Mouse (Mus musculus) neural tube, embryonic 11.5 days (tissue): Measurements from ENCODE around the gene Zfhx3. TPM values are rescaled to one million over a fixed set of nuclear protein-coding genes. Genes with fewer than 3 reads are reported as not detected.
A peak's percentile ranks its signal among the peaks of the same experiment; 100 is the strongest.

Source experiments
- ATAC-seq: fragments of 200-750 bp; cut with Nextera tagmentation; 2 replicates; pipeline ENCODE4 v1.8.0; 2017; ENCODE audit warnings: moderate number of reproducible peaks, mild to moderate bottlenecking, moderate TSS enrichment, moderate library complexity; ENCODE audit not compliant: insufficient read depth, low FRiP score, low TSS enrichment
- DNase-seq: peaks from one replicate; pipeline ENCODE4 v3.0.0-alpha.2; 2015; ENCODE audit warnings: low spot score
- H3K27ac ChIP-seq: fragments of 300-500 bp; sonication (generic); 2 replicates; pipeline ENCODE4 v1.5.1; 2014; ENCODE audit warnings: low read depth, mild to moderate bottlenecking, low read length
- H3K27me3 ChIP-seq: fragments of 300-500 bp; sonication (generic); 2 replicates; pipeline ENCODE4 v1.6.1; 2014; ENCODE audit warnings: mild to moderate bottlenecking, low read length, mixed read lengths; ENCODE audit not compliant: control insufficient read depth, insufficient read depth
- H3K36me3 ChIP-seq: fragments of 300-500 bp; sonication (generic); 2 replicates; pipeline ENCODE4 v1.6.1; 2014; ENCODE audit warnings: mild to moderate bottlenecking, low read length, moderate library complexity, mixed read lengths; ENCODE audit not compliant: control insufficient read depth, insufficient read depth
- H3K4me1 ChIP-seq: fragments of 300-500 bp; sonication (generic); 2 replicates; pipeline ENCODE4 v1.6.1; 2014; ENCODE audit warnings: low read length, mixed read lengths; ENCODE audit not compliant: control insufficient read depth, insufficient read depth
- H3K4me2 ChIP-seq: fragments of 300-500 bp; sonication (generic); 2 replicates; pipeline ENCODE4 v1.6.1; 2014; ENCODE audit warnings: low read depth, mild to moderate bottlenecking, moderate library complexity
- H3K4me3 ChIP-seq: fragments of 300-500 bp; sonication (generic); 2 replicates; pipeline ENCODE4 v1.5.1; 2014; ENCODE audit warnings: low read depth, low read length
- H3K9ac ChIP-seq: fragments of 300-500 bp; sonication (generic); 2 replicates; pipeline ENCODE4 v1.6.1; 2014; ENCODE audit warnings: mild to moderate bottlenecking, low read length
- H3K9me3 ChIP-seq: fragments of 300-500 bp; sonication (generic); 2 replicates; pipeline ENCODE4 v1.6.1; 2016; ENCODE audit warnings: low read length; ENCODE audit not compliant: control insufficient read depth
- WGBS: fragments of 180-500 bp; shearing (Covaris S2); extraction: QIAGEN DNeasy Blood & Tissue Kit; methylation state at CpG from one replicate; pipeline ENCODE4 v1.1.7; 2014; 5-methylcytosine and 5-hydroxymethylcytosine counted together
- polyA plus RNA-seq: library from polyadenylated mRNA; unstranded; fragments of >200 nt; fragmentation: Nextera tagmentation; extraction: Ambion mirVana; gene quantifications from 2 replicates; pipeline ENCODE4 v1.2.1, GENCODE M21; 2014

Zfhx3 gene
- polyA plus RNA-seq, 1 experiment from 2014 or later: 36.2 TPM

DNA sequence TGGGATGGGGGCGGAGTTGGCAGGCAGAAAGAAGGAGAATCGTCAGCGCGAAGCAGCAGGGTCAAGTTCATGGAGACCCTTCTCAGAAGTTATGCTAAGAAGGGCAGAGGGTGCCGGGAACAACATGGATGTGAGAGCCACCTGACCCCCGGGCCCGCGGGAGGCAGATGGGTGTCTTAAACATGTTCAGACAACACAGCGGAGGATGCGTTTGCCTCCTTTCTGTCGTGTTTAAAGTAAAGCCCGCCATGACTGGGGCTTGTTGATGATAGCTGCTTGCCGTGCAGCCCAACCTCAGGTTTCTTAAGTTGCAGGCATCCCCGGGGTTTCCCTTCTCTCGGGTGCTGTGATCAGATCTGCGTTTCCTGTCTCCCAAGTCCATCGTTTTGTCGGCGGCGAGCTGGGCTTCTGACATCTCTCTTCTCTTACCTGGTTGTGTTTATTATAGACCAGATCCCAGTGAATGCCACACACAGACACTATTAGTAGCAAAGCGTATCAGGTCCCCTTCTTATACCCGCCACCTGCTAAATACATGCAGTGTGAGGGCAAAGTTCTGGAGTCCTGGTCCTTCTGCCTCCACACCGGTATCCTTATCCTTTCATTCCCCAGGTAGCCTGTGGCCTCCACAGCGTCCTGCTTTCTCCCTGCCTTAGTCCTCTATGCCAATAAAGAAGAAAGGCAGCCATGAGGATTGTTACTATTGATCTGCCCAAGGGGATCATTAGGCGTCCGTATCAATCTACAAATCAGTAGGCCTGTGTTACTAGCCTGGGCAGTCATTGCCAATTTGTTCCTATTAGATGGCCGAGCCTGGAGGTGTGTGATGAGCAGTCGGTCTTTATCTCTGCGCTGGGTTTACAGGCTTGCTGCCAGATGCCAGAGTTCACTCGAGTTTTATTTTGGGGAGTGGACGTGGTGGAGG is 2.5 kb downstream of the Zfhx3 start:
- 11% methylated on average over 31 of the region's 31 CpGs for WGBS
- DNase-seq (peak; percentile 40), ATAC-seq (no peak)
- Histone ChIP-seq H3K27ac (peak overlapping the region; percentile 69), H3K4me2 (peak overlapping the region; percentile 40), H3K4me1 (peaks cover 27% of the 10 kb centered on the region), H3K9ac (peak overlapping the region; percentile 36), H3K4me3 (peak overlapping the region; percentile 18; the same call in 1 of the 2 replicates), H3K27me3 (0 out of 2 replicates have a peak, but pooled peaks cover 4% of the 10 kb centered on the region), H3K36me3 (no peaks in the 10 kb centered on the region), H3K9me3 (no peaks in the 10 kb centered on the region)

DNA sequence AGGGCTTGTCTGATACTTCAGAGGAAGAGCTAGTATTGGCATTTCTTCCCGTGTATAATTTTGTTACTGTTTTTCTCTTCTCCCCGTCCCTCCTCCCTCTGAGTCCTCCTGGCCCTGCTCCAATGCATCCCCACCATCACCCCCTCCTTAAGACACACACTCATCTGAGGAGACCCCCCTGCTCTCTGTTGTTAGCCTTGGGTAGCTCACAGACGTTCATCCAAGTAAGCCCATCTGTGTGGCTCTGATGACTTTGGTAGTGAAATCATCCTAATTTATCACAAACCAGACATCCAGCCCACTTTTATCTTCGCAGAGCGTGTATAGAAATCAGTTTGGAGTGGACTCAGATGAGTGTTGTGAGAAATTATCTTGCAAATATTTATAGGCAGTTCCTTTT is 4.4 kb downstream of the Zfhx3 start:
- Histone ChIP-seq H3K9me3 (no peaks in the 10 kb centered on the region), H3K27me3 (0 out of 2 replicates have a peak, but pooled peaks cover 4% of the 10 kb centered on the region), H3K27ac (no peak overlapping the region), H3K36me3 (no peaks in the 10 kb centered on the region), H3K4me1 (peaks cover 25% of the 10 kb centered on the region), H3K4me2 (no peak overlapping the region), H3K4me3 (no peak overlapping the region), H3K9ac (no peak overlapping the region)
- no peak for DNase-seq
- no peak for ATAC-seq
- WGBS: 66% methylated on average over 5 of the region's 5 CpGs

DNA sequence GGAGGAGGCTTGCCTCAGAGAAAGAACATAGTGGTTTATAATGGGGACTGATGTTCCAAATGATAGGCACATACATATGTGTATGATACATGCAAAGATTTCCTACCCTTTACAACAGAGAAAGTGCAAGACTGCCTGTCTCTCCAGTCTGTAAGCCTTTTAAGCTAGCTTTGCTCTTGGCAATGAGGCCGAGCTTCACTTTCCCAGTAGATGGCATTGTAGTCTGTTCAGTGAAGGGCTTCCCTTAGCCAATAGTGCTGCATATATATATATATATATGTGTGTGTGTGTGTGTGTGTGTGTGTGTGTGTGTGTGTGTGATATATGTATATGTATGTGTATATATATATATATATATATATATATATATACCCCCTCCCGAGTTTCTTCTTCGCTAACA is 13.4 kb downstream of the Zfhx3 start:
- ATAC-seq (no peak), DNase-seq (no peak)
- Histone ChIP-seq H3K27ac (no peak overlapping the region), H3K9me3 (no peaks in the 10 kb centered on the region), H3K4me2 (no peak overlapping the region), H3K27me3 (no peaks in the 10 kb centered on the region), H3K36me3 (no peaks in the 10 kb centered on the region), H3K4me3 (no peak overlapping the region), H3K4me1 (peaks cover 3% of the 10 kb centered on the region; the same call in 1 of the 2 replicates), H3K9ac (no peak overlapping the region)
- 71% methylated on average over 3 of the region's 3 CpGs for WGBS

DNA sequence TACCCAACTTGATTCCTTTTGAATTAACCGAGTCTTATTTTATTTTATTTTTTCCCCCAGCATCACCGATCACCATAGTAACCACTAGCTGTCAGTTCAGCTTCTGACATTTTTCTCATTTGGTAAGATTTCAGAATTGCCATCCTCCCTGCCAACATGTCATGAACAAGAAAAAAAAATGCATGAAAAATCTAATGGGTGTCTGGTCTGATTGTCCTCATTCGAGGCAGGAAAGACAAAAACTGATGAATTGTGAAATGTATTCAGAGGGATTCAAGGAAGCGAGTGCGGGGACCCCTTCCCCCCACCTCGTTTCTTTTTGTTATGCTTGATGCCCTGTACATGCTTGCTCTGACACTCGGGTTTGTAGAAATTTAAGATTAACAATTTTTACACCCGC is 15.1 kb downstream of the Zfhx3 start:
- Histone ChIP-seq H3K27me3 (no peaks in the 10 kb centered on the region), H3K9ac (no peak overlapping the region), H3K4me3 (no peak overlapping the region), H3K4me2 (no peak overlapping the region), H3K4me1 (peaks cover 3% of the 10 kb centered on the region; the same call in 1 of the 2 replicates), H3K27ac (no peak overlapping the region), H3K36me3 (no peaks in the 10 kb centered on the region), H3K9me3 (no peaks in the 10 kb centered on the region)
- no peak for ATAC-seq
- WGBS: 66% methylated on average over 8 of the region's 8 CpGs
- DNase-seq: no peak

DNA sequence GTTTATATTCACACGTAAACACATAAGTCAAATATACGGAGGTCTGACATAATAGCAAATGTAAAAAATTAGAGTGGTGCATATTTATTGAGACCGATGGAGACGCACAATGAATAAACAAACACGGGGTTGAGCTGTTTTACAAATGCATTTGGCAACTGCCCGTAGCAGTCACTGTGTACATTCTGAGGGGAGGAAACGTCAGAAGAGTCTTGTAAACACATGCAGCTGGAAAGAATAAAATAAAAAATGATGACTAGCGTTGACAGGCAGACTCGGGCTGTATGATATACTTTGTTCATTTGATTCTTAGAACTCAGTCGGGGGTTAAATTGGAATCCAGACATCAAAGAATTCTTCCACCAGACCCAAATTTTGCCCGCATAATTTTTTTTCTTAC is 18.0 kb downstream of the Zfhx3 start:
- WGBS: 61% methylated on average over 11 of the region's 11 CpGs
- no peak for ATAC-seq
- no peaks in the 10 kb centered on the region for H3K27me3 ChIP-seq
- no peak overlapping the region for H3K4me3 ChIP-seq
- peaks cover 3% of the 10 kb centered on the region; the same call in 1 of the 2 replicates for H3K4me1 ChIP-seq
- no peaks in the 10 kb centered on the region for H3K36me3 ChIP-seq
- H3K27ac ChIP-seq: no peak overlapping the region
- H3K4me2 ChIP-seq: no peak overlapping the region
- H3K9me3 ChIP-seq: no peaks in the 10 kb centered on the region
- DNase-seq: no peak
- no peak overlapping the region for H3K9ac ChIP-seq

DNA sequence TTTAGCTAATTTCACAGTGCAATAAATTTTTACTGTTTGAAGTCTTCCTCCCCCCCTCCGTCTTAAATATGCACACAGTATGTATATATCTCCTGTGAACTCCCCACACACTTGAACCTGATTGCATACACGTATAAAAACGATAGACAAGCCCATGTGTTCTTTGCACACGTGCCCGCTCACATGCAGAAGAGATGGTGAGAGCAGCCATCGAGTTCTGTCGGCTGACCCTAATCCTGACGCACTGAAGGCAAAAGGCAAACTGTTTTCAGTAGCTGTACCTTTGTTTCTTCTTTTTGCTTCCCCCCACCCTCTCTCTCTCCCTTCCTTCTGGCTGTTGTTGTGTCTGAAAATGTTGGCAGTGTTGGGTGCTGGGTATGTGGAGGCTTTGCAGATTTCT is 18.4 kb downstream of the Zfhx3 start:
- Histone ChIP-seq H3K9ac (no peak overlapping the region), H3K36me3 (no peaks in the 10 kb centered on the region), H3K27ac (no peak overlapping the region), H3K4me2 (no peak overlapping the region), H3K4me1 (peaks cover 3% of the 10 kb centered on the region; the same call in 1 of the 2 replicates), H3K4me3 (no peak overlapping the region), H3K9me3 (no peaks in the 10 kb centered on the region), H3K27me3 (no peaks in the 10 kb centered on the region)
- ATAC-seq: no peak
- no peak for DNase-seq
- 61% methylated on average over 8 of the region's 8 CpGs for WGBS

DNA sequence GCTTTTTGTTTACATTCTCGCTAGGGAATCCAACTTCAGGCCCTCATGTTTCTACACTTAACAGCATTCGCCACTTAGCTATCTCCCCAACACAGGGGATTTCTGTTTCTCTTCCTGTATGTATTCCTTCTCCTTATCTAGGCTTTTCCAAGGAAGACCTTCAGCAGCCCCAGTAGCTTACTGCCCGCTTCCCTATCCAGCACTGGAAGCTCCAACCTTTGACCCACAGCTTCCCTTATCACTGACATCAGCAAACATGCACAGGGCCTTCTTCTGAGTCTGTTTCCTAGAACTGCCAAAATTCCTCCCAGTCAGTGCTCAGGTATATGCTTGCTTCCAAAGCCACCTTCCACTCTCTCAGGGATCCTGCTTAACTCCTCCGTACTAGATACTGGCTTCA is 29.8 kb downstream of the Zfhx3 start:
- Histone ChIP-seq H3K4me1 (no peaks in the 10 kb centered on the region), H3K9me3 (no peaks in the 10 kb centered on the region), H3K9ac (no peak overlapping the region), H3K4me3 (no peak overlapping the region), H3K36me3 (no peaks in the 10 kb centered on the region), H3K27me3 (no peaks in the 10 kb centered on the region), H3K27ac (no peak overlapping the region), H3K4me2 (no peak overlapping the region)
- ATAC-seq: no peak
- WGBS: 75% methylated on average over 4 of the region's 4 CpGs
- DNase-seq: no peak

DNA sequence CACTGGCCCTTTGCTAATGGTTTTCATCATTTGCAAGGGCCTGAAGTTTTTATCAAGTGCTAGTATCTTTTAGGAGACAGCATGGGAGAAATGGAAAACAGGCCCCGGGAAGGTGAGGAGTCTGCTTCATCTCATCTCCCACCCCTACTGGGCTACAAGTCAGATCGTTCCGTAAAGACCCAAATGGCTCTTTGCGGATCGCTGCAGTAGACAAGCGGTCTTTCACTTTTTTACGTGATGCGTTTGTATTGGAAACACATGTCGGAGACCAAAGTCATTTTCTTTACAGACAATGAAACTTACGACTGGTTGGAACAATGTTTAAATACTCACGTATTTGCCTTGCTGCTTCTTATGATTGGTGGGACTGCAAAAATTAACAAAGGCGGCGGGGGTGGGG is 32.0 kb downstream of the Zfhx3 start:
- WGBS: 76% methylated on average over 13 of the region's 13 CpGs
- Histone ChIP-seq H3K4me2 (no peak overlapping the region), H3K27ac (no peak overlapping the region), H3K4me3 (no peak overlapping the region), H3K9ac (no peak overlapping the region), H3K27me3 (no peaks in the 10 kb centered on the region), H3K36me3 (no peaks in the 10 kb centered on the region), H3K4me1 (no peaks in the 10 kb centered on the region), H3K9me3 (no peaks in the 10 kb centered on the region)
- no peak for DNase-seq
- no peak for ATAC-seq

DNA sequence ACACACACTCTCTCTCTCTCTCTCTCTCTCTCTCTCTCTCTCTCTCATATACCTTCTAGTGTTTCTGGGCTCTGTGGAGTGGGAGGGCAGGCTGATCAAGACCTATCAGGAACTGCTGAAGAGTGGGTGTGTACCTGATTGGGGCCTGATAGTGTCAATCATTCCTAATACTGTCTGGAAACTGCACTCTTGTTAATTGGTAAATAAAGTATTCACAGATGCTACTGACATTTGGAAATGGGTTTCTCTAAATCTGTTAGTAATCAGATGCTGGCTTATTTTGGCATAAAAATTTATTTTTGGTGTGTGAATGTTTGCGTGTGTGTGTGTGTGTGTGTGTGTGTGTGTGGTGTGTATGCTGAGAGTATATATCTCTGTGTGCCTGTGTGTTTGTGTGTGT is 35.8 kb downstream of the Zfhx3 start:
- Histone ChIP-seq H3K36me3 (no peaks in the 10 kb centered on the region), H3K4me1 (peaks cover 5% of the 10 kb centered on the region; the same call in 1 of the 2 replicates), H3K9me3 (no peaks in the 10 kb centered on the region), H3K4me2 (no peak overlapping the region), H3K27me3 (no peaks in the 10 kb centered on the region), H3K27ac (no peak overlapping the region), H3K4me3 (no peak overlapping the region), H3K9ac (no peak overlapping the region)
- DNase-seq (no peak), ATAC-seq (no peak)
- WGBS: 92% methylated on average over 1 of the region's 1 CpGs
